Mouse (Mus musculus): Measurements from ENCODE around the gene 4931406C07Rik. TPM values are rescaled to one million over a fixed set of nuclear protein-coding genes. Genes with fewer than 3 reads are reported as not detected.
A peak's percentile ranks its signal among the peaks of the same experiment; 100 is the strongest.

Gene 4931406C07Rik
- polyA plus RNA-seq, 1 experiment = 5.4 TPM

DNA sequence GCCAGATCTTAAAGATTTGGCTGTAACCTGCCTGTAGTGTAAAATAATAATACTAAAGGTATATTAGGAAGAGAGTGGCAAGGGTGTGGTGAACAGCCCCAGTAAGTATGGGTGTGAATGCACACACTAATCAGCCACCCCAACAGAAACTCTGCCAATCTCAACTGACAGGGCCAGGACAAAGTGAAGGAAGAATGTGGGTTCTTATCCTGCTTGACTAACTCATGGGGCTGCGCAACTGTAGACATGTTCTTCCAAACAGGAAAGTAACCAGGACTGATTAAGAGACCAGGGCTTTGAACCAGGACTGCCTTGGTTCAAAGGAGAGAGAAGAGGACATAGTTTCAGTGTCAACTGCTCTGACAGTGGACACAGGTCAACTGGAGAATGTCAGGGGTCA lies 64.1 kb downstream of the 4931406C07Rik start:
- H3K36me3 ChIP-seq (ENCODE audit: control insufficient read depth, insufficient read depth, low read length) = no peaks in the 10 kb centered on the region

DNA sequence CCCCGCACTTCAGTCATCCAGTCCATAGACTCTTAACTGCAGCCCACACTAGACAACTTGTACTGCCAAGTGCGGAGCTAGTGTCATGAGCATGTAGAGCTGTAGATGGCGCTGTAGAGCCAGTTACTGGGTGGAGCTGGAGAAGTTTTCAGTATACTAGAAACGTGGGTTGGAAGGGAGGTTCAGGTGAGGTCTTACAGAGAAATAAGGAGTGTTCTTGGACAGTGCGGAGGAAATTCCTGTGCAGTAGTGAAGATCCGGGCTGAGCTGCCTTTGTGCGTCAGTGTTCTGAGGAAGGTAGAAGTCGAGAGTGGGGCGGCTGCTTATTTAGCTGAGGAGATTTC lies 64.7 kb downstream of the 4931406C07Rik start:
- Histone ChIP-seq H3K4me3 (ENCODE audit: control insufficient read depth, insufficient read depth, low read length) (no peak overlapping the region), H3K36me3 (ENCODE audit: control insufficient read depth, insufficient read depth, low read length) (no peaks in the 10 kb centered on the region), H3K27me3 (ENCODE audit: control insufficient read depth, insufficient read depth, low read length) (no peaks in the 10 kb centered on the region; the same call in 1 of the 2 replicates), H3K27ac (ENCODE audit: control insufficient read depth, insufficient read depth, low read length) (no peak overlapping the region), H3K4me1 (replicated peaks; ENCODE audit: control insufficient read depth, insufficient read depth, low read length) (no peaks in the 10 kb centered on the region)
- DNase-seq = peak; percentile 36
- WGBS = 46% methylated on average over 9 of the region's 9 CpGs
- TF ChIP-seq POLR2A (IDR thresholded peaks at IDR 0.05; ENCODE audit: control insufficient read depth, extremely low read depth, insufficient read depth, low read length, poor library complexity) = no peak
- TF ChIP-seq CTCF (IDR thresholded peaks at IDR 0.05; ENCODE audit: borderline replicate concordance, control insufficient read depth, extremely low read depth, insufficient read depth, low read length, poor library complexity) = no peak

More for the DNA sequence above, 64.1 kb downstream of the 4931406C07Rik start:
- Histone ChIP-seq H3K27ac (ENCODE audit: control insufficient read depth, insufficient read depth, low read length) (no peak overlapping the region), H3K4me1 (replicated peaks; ENCODE audit: control insufficient read depth, insufficient read depth, low read length) (no peaks in the 10 kb centered on the region), H3K27me3 (ENCODE audit: control insufficient read depth, insufficient read depth, low read length) (no peaks in the 10 kb centered on the region; the same call in 1 of the 2 replicates), H3K4me3 (ENCODE audit: control insufficient read depth, insufficient read depth, low read length) (no peak overlapping the region)
- TF ChIP-seq POLR2A (IDR thresholded peaks at IDR 0.05; ENCODE audit: control insufficient read depth, extremely low read depth, insufficient read depth, low read length, poor library complexity) (no peak), CTCF (IDR thresholded peaks at IDR 0.05; ENCODE audit: borderline replicate concordance, control insufficient read depth, extremely low read depth, insufficient read depth, low read length, poor library complexity) (no peak)
- WGBS = 96% methylated on average over 1 of the region's 1 CpGs
- no peak for DNase-seq

DNA sequence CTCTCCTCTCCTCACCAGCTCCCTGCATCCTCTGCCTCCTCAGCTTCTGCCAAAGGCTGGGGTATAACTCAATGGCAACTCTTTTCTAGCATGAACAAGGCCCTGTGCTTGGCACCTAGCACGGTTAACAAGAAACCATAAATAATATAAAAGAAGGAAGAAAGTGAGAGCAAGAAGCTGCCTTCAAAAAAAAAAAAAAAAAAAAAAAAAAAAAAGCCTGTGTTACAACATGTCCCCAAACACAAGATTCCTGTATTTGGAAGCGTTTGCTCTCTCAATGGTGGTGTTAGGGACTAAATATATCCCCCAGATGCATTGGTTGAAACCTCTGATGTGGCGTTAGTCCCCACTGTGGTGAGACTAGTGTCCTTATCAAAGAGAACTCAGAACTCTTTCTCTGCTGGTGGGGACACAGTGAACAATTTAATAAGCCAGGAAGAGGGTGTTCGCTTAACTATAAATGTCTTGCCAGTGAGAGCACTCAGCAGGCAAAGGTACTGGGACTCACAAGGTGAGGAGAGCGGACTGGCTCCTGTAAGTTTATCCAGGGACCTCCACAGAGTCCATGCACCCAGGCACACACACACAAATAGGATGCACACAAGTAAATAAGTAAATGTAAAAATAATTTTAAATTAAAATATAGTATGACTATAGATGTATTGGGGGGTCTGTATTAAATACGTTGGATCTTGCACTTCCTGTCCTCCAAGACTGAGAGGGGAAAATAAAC lies 65.2 kb downstream of the 4931406C07Rik start:
- WGBS = 44% methylated on average over 6 of the region's 6 CpGs
- no peak overlapping the region for H3K4me3 ChIP-seq (ENCODE audit: control insufficient read depth, insufficient read depth, low read length)
- no peak overlapping the region for H3K27ac ChIP-seq (ENCODE audit: control insufficient read depth, insufficient read depth, low read length)
- H3K27me3 ChIP-seq (ENCODE audit: control insufficient read depth, insufficient read depth, low read length) = no peaks in the 10 kb centered on the region; the same call in 1 of the 2 replicates
- DNase-seq = no peak
- no peaks in the 10 kb centered on the region for H3K4me1 ChIP-seq (replicated peaks; ENCODE audit: control insufficient read depth, insufficient read depth, low read length)
- no peak for TF ChIP-seq POLR2A (IDR thresholded peaks at IDR 0.05; ENCODE audit: control insufficient read depth, extremely low read depth, insufficient read depth, low read length, poor library complexity)
- TF ChIP-seq CTCF (IDR thresholded peaks at IDR 0.05; ENCODE audit: borderline replicate concordance, control insufficient read depth, extremely low read depth, insufficient read depth, low read length, poor library complexity) = no peak
- H3K36me3 ChIP-seq (ENCODE audit: control insufficient read depth, insufficient read depth, low read length) = no peaks in the 10 kb centered on the region

DNA sequence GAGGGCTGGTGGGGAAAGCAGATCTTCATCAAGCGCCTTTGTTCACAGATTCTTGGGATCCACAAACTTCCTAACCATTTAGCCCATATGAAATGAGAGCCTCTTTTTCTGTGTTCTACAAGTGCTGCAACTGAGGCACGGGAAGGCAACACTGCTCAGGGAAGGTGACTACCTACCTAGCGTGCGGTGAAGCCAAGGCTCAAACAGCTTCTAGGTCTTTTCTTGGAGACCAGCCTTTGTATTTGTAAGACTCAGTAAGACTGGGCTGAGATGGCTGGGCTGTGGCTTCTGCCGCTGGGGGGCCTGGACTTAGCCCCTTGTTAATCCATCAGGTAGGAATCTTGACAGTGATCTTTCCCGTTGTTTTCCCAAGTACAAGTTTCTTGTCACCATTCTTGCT lies 66.2 kb downstream of the 4931406C07Rik start:
- no peak for TF ChIP-seq POLR2A (IDR thresholded peaks at IDR 0.05; ENCODE audit: control insufficient read depth, extremely low read depth, insufficient read depth, low read length, poor library complexity)
- no peak for TF ChIP-seq CTCF (IDR thresholded peaks at IDR 0.05; ENCODE audit: borderline replicate concordance, control insufficient read depth, extremely low read depth, insufficient read depth, low read length, poor library complexity)
- no peaks in the 10 kb centered on the region for H3K4me1 ChIP-seq (replicated peaks; ENCODE audit: control insufficient read depth, insufficient read depth, low read length)
- no peaks in the 10 kb centered on the region for H3K36me3 ChIP-seq (ENCODE audit: control insufficient read depth, insufficient read depth, low read length)
- no peak overlapping the region for H3K27ac ChIP-seq (ENCODE audit: control insufficient read depth, insufficient read depth, low read length)
- no peak for DNase-seq
- 97% methylated on average over 6 of the region's 6 CpGs for WGBS
- no peaks in the 10 kb centered on the region; the same call in 1 of the 2 replicates for H3K27me3 ChIP-seq (ENCODE audit: control insufficient read depth, insufficient read depth, low read length)
- no peak overlapping the region for H3K4me3 ChIP-seq (ENCODE audit: control insufficient read depth, insufficient read depth, low read length)

DNA sequence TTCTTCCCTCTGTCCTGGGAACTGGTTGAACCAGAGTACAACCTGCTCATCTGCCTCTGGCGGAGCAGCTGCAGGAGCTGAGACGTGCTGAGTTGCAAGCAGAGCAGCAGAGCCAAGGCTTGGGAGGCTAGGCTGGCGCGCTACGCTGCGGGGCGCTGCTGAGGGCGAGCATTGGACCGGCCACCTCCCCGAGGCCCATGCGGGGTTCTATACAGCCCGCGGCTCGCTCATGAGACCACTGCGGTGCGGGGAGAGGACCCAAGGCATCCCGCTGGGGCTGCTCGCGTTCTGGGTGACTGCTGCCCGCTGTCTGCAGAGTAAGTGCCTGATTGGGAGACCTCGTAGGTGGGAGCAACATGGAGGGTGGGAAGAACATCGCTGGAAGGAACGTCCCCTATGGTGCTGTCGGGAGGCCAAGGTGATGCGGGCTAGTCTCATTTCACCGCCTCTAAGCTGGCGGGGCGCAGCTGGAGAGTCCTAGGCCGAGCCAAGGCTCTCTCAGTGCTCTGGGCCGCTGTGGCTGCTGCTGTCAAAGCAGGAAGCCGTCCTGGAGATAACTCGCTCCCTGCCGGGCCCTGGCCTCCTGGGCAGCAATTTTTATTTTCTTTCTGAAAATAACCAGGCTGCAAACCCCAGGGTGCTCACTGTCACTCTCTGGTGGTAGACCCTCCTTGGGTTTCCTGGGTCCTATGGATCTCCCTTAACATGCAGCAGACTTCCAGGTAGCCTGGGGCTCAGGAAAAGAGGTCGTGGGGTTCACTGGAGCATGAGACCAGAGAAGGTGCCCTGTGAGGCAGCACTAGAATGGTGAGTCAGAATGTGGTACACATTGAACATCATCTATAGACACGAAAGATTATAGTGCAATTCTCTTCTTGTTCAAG lies 67.0 kb downstream of the 4931406C07Rik start, which contains the start of gene Vstm5:
Gene Vstm5, plus strand, starts transcription at position 4 of the 884 bp plus-strand sequence.
- TF ChIP-seq CTCF (IDR thresholded peaks at IDR 0.05; ENCODE audit: borderline replicate concordance, control insufficient read depth, extremely low read depth, insufficient read depth, low read length, poor library complexity) (no peak), POLR2A (IDR thresholded peaks at IDR 0.05; ENCODE audit: control insufficient read depth, extremely low read depth, insufficient read depth, low read length, poor library complexity) (no peak)
- no peak for DNase-seq
- 15% methylated on average over 35 of the region's 35 CpGs for WGBS
- no peak within 1 kb of the TSS for H3K4me3 ChIP-seq (ENCODE audit: control insufficient read depth, insufficient read depth, low read length)
- H3K27ac ChIP-seq (ENCODE audit: control insufficient read depth, insufficient read depth, low read length) = no peak within 1 kb of the TSS
- no peaks in the 10 kb centered on the region for H3K4me1 ChIP-seq (replicated peaks; ENCODE audit: control insufficient read depth, insufficient read depth, low read length)
- H3K36me3 ChIP-seq (ENCODE audit: control insufficient read depth, insufficient read depth, low read length) = no peaks in the 10 kb centered on the region
- no peaks in the 10 kb centered on the region; the same call in 1 of the 2 replicates for H3K27me3 ChIP-seq (ENCODE audit: control insufficient read depth, insufficient read depth, low read length)

DNA sequence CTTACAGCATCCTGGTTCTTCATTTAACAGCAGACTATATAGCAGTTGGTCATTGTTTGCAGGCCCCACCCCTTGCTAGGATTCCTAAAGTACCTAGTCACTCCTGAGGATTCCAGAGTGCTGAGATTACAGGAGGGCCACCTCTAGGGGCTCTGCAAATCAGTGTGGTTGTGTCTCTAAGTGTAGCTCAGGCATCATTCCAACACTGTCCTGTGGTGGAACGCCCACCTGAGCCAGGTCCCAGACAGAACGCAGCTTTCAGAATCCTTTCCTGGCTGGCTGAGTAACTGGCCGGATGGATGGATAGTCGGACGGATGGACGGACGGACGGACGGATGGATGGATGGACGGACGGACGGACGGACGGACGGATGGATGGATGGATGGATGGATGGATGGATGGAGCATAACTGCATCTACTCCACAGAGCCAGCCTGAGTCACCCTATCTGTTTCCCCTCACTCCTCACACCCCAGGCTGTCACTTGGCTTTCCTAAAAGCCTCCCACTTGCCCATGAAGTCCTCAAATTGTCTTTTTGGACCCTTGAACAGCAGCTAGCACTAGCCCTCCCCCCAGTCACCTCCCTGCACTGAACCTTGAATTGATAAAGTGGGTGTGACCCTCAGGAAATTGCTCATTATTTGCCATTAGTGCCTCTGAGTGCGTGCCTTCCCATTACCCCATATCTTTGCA lies 67.8 kb downstream of the 4931406C07Rik start:
- no peaks in the 10 kb centered on the region for H3K36me3 ChIP-seq (ENCODE audit: control insufficient read depth, insufficient read depth, low read length)
- TF ChIP-seq CTCF (IDR thresholded peaks at IDR 0.05; ENCODE audit: borderline replicate concordance, control insufficient read depth, extremely low read depth, insufficient read depth, low read length, poor library complexity) (no peak), POLR2A (IDR thresholded peaks at IDR 0.05; ENCODE audit: control insufficient read depth, extremely low read depth, insufficient read depth, low read length, poor library complexity) (no peak)
- no peaks in the 10 kb centered on the region for H3K4me1 ChIP-seq (replicated peaks; ENCODE audit: control insufficient read depth, insufficient read depth, low read length)
- DNase-seq = no peak
- H3K27me3 ChIP-seq (ENCODE audit: control insufficient read depth, insufficient read depth, low read length) = no peaks in the 10 kb centered on the region; the same call in 1 of the 2 replicates
- no peak overlapping the region for H3K27ac ChIP-seq (ENCODE audit: control insufficient read depth, insufficient read depth, low read length)
- no peak overlapping the region for H3K4me3 ChIP-seq (ENCODE audit: control insufficient read depth, insufficient read depth, low read length)
- 85% methylated on average over 16 of the region's 16 CpGs for WGBS
